Mouse (Mus musculus) spleen, adult 2 months (tissue): ENCODE measurements around the gene Tctn3.

Source experiments
- CTCF ChIP-seq: fragments of 200-500 bp; IDR thresholded peaks from 2 replicates; pipeline ENCODE4 v1.5.1; 2011; ENCODE audit warnings: mild to moderate bottlenecking, inconsistent platforms; ENCODE audit not compliant: insufficient read depth, insufficient read length, insufficient replicate concordance; ENCODE audit errors: extremely low read depth
- POLR2A ChIP-seq: fragments of 200-500 bp; IDR thresholded peaks from 2 replicates; pipeline ENCODE4 v1.6.1; 2011; ENCODE audit warnings: low read depth, low read length, inconsistent platforms

GRCm38 (mm10) chr19:40639729-40640304 lies 27.8 kb upstream of the Tctn3 start:
- no peak for TF ChIP-seq POLR2A
- TF ChIP-seq CTCF: no peak
